Mouse (Mus musculus) embryonic facial prominence, embryonic 15.5 days (tissue): ENCODE data around the gene Fxyd6. TPM values are rescaled to one million over a fixed set of nuclear protein-coding genes. Genes with fewer than 3 reads are reported as not detected.
A peak's percentile ranks its signal among the peaks of the same experiment; 100 is the strongest.

Experiments
- ATAC-seq: fragments of 200-750 bp; cut with Nextera tagmentation; 2 replicates; pipeline ENCODE4 v1.8.0; 2017; ENCODE audit warnings: low read depth, moderate TSS enrichment; ENCODE audit not compliant: insufficient number of reproducible peaks, low FRiP score, low TSS enrichment
- H3K27ac ChIP-seq: fragments of 300-500 bp; sonication (generic); replicated peaks from 2 replicates; pipeline ENCODE4 v1.5.1; 2015; ENCODE audit warnings: mild to moderate bottlenecking, inconsistent platforms
- H3K27me3 ChIP-seq: fragments of 300-500 bp; sonication (generic); 2 replicates; pipeline ENCODE4 v1.6.1; 2015; ENCODE audit warnings: inconsistent platforms
- H3K36me3 ChIP-seq: fragments of 300-500 bp; sonication (generic); 2 replicates; pipeline ENCODE4 v1.6.1; 2015; ENCODE audit warnings: mild to moderate bottlenecking, inconsistent platforms
- H3K4me1 ChIP-seq: fragments of 300-500 bp; sonication (generic); 2 replicates; pipeline ENCODE4 v1.6.1; 2015; ENCODE audit warnings: inconsistent platforms
- H3K4me2 ChIP-seq: fragments of 300-500 bp; sonication (generic); replicated peaks from 2 replicates; pipeline ENCODE4 v1.6.1; 2015; ENCODE audit warnings: mild to moderate bottlenecking, inconsistent platforms
- H3K4me3 ChIP-seq: fragments of 300-500 bp; sonication (generic); replicated peaks from 2 replicates; pipeline ENCODE4 v1.5.1; 2015; ENCODE audit warnings: mild to moderate bottlenecking, inconsistent platforms
- H3K9ac ChIP-seq: fragments of 300-500 bp; sonication (generic); 2 replicates; pipeline ENCODE4 v1.6.1; 2015; ENCODE audit warnings: inconsistent platforms
- H3K9me3 ChIP-seq: fragments of 300-500 bp; sonication (generic); replicated peaks from 2 replicates; pipeline ENCODE4 v1.6.1; 2016; ENCODE audit warnings: inconsistent platforms
- WGBS: fragments of 180-500 bp; shearing (Covaris S2); methylation state at CpG from one replicate; pipeline ENCODE4 v1.1.7; 2015; 5-methylcytosine and 5-hydroxymethylcytosine counted together
- polyA plus RNA-seq: library from polyadenylated mRNA; unstranded; fragments of >200 nt; fragmentation: Nextera tagmentation; extraction: Ambion mirVana; gene quantifications from 2 replicates; pipeline ENCODE4 v1.2.1, GENCODE M21; 2015

The Fxyd6 gene
- polyA plus RNA-seq, 1 experiment from 2014 or later, result 77.5 TPM

GRCm38 (mm10) chr9:45376427-45376826, 6.4 kb downstream of the Fxyd6 start:
- Histone ChIP-seq H3K4me1 (peaks cover under 1% of the 10 kb centered on the region; the same call in 1 of the 2 replicates), H3K36me3 (no peaks in the 10 kb centered on the region), H3K9ac (no peak overlapping the region), H3K27me3 (no peaks in the 10 kb centered on the region), H3K27ac (no peak overlapping the region), H3K9me3 (no peaks in the 10 kb centered on the region), H3K4me3 (no peak overlapping the region), H3K4me2 (no peak overlapping the region)
- ATAC-seq, result no peak
- WGBS, result 69% methylated on average over 4 of the region's 4 CpGs

- ATAC-seq, result no peak
- H3K27ac ChIP-seq, result no peak overlapping the region
- H3K4me2 ChIP-seq, result no peak overlapping the region
- H3K27me3 ChIP-seq, result no peaks in the 10 kb centered on the region
- H3K4me1 ChIP-seq, result no peaks in the 10 kb centered on the region
- H3K9me3 ChIP-seq, result no peaks in the 10 kb centered on the region
- H3K36me3 ChIP-seq, result no peaks in the 10 kb centered on the region
- H3K9ac ChIP-seq, result no peak overlapping the region
- 78% methylated on average over 2 of the region's 2 CpGs for WGBS
- no peak overlapping the region for H3K4me3 ChIP-seq
Observed at GRCm38 (mm10) chr9:45376883-45377282, 6.9 kb downstream of the Fxyd6 start.

- no peaks in the 10 kb centered on the region for H3K27me3 ChIP-seq
- H3K27ac ChIP-seq, result no peak overlapping the region
- H3K4me3 ChIP-seq, result no peak overlapping the region
- 53% methylated on average over 10 of the region's 10 CpGs for WGBS
- no peak overlapping the region for H3K4me2 ChIP-seq
- H3K36me3 ChIP-seq, result no peaks in the 10 kb centered on the region
- H3K4me1 ChIP-seq, result no peaks in the 10 kb centered on the region
- no peak overlapping the region for H3K9ac ChIP-seq
- H3K9me3 ChIP-seq, result no peaks in the 10 kb centered on the region
- ATAC-seq, result no peak
Observed at GRCm38 (mm10) chr9:45380411-45381251, 10.6 kb downstream of the Fxyd6 start.

- Histone ChIP-seq H3K27ac (no peak overlapping the region), H3K27me3 (no peaks in the 10 kb centered on the region), H3K4me1 (no peaks in the 10 kb centered on the region), H3K9me3 (no peaks in the 10 kb centered on the region), H3K9ac (no peak overlapping the region), H3K4me3 (no peak overlapping the region), H3K4me2 (no peak overlapping the region), H3K36me3 (no peaks in the 10 kb centered on the region)
- WGBS, result 70% methylated on average over 5 of the region's 5 CpGs
- ATAC-seq, result no peak
Observed at GRCm38 (mm10) chr9:45382336-45382735, 12.4 kb downstream of the Fxyd6 start.

GRCm38 (mm10) chr9:45382834-45383233, 12.8 kb downstream of the Fxyd6 start:
- no peak overlapping the region for H3K4me2 ChIP-seq
- no peak overlapping the region for H3K4me3 ChIP-seq
- no peak overlapping the region for H3K27ac ChIP-seq
- WGBS, result 75% methylated on average over 5 of the region's 5 CpGs
- H3K36me3 ChIP-seq, result no peaks in the 10 kb centered on the region
- no peak for ATAC-seq
- no peaks in the 10 kb centered on the region for H3K9me3 ChIP-seq
- no peak overlapping the region for H3K9ac ChIP-seq
- H3K4me1 ChIP-seq, result no peaks in the 10 kb centered on the region
- no peaks in the 10 kb centered on the region for H3K27me3 ChIP-seq

GRCm38 (mm10) chr9:45383883-45384282, 13.9 kb downstream of the Fxyd6 start:
- Histone ChIP-seq H3K4me3 (no peak overlapping the region), H3K9me3 (no peaks in the 10 kb centered on the region), H3K9ac (no peak overlapping the region), H3K4me2 (no peak overlapping the region), H3K27ac (no peak overlapping the region), H3K4me1 (no peaks in the 10 kb centered on the region), H3K27me3 (no peaks in the 10 kb centered on the region), H3K36me3 (no peaks in the 10 kb centered on the region)
- ATAC-seq, result no peak
- whole genome bisulfite sequencing, result 90% methylated on average over 6 of the region's 6 CpGs

GRCm38 (mm10) chr9:45386698-45387097, 16.7 kb downstream of the Fxyd6 start:
- Histone ChIP-seq H3K27me3 (no peaks in the 10 kb centered on the region), H3K27ac (no peak overlapping the region), H3K4me2 (no peak overlapping the region), H3K9me3 (no peaks in the 10 kb centered on the region), H3K4me3 (no peak overlapping the region), H3K4me1 (no peaks in the 10 kb centered on the region), H3K9ac (no peak overlapping the region), H3K36me3 (no peaks in the 10 kb centered on the region)
- WGBS, result 81% methylated on average over 5 of the region's 5 CpGs
- ATAC-seq, result no peak

- H3K27me3 ChIP-seq, result no peaks in the 10 kb centered on the region
- H3K27ac ChIP-seq, result no peak overlapping the region
- no peak overlapping the region for H3K4me3 ChIP-seq
- WGBS, result 44% methylated on average over 12 of the region's 12 CpGs
- ATAC-seq, result peak; percentile 51; the same call in 1 of the 2 replicates
- H3K36me3 ChIP-seq, result peaks cover 3% of the 10 kb centered on the region; the same call in 1 of the 2 replicates
- H3K9ac ChIP-seq, result no peak overlapping the region
- H3K9me3 ChIP-seq, result no peaks in the 10 kb centered on the region
- H3K4me1 ChIP-seq, result no peaks in the 10 kb centered on the region
- H3K4me2 ChIP-seq, result no peak overlapping the region
Observed at GRCm38 (mm10) chr9:45388385-45388994, 18.5 kb downstream of the Fxyd6 start.

GRCm38 (mm10) chr9:45389596-45389995, 19.6 kb downstream of the Fxyd6 start:
- ATAC-seq, result no peak
- Histone ChIP-seq H3K9me3 (no peaks in the 10 kb centered on the region), H3K9ac (no peak overlapping the region), H3K4me3 (no peak overlapping the region), H3K27ac (no peak overlapping the region), H3K4me2 (no peak overlapping the region), H3K4me1 (no peaks in the 10 kb centered on the region), H3K27me3 (no peaks in the 10 kb centered on the region), H3K36me3 (peaks cover 3% of the 10 kb centered on the region; the same call in 1 of the 2 replicates)
- WGBS, result 84% methylated on average over 8 of the region's 8 CpGs

- Histone ChIP-seq H3K36me3 (peaks cover 3% of the 10 kb centered on the region; the same call in 1 of the 2 replicates), H3K9me3 (no peaks in the 10 kb centered on the region), H3K27ac (no peak overlapping the region), H3K4me2 (no peak overlapping the region), H3K4me3 (no peak overlapping the region), H3K4me1 (no peaks in the 10 kb centered on the region), H3K27me3 (no peaks in the 10 kb centered on the region), H3K9ac (no peak overlapping the region)
- no peak for ATAC-seq
- 65% methylated on average over 7 of the region's 7 CpGs for WGBS
Observed at GRCm38 (mm10) chr9:45391299-45391698, 21.3 kb downstream of the Fxyd6 start.

GRCm38 (mm10) chr9:45395218-45395617, 25.2 kb downstream of the Fxyd6 start:
- Histone ChIP-seq H3K4me3 (no peak overlapping the region), H3K9me3 (no peaks in the 10 kb centered on the region), H3K4me2 (no peak overlapping the region), H3K27ac (no peak overlapping the region), H3K4me1 (no peaks in the 10 kb centered on the region), H3K9ac (no peak overlapping the region), H3K27me3 (no peaks in the 10 kb centered on the region), H3K36me3 (peaks cover 3% of the 10 kb centered on the region; the same call in 1 of the 2 replicates)
- ATAC-seq, result no peak
- WGBS, result 89% methylated on average over 6 of the region's 6 CpGs
